Mouse (Mus musculus) layer of hippocampus, postnatal 14 days (tissue): ENCODE results near the gene Epp13. TPM values are rescaled to one million over a fixed set of nuclear protein-coding genes. Genes with fewer than 3 reads are reported as not detected.
"Not testable (repeated sequence)": the region's sequence is repeated elsewhere in the genome, so short reads cannot be mapped to it uniquely, and the experiment has no call there.

Source experiments
- DNase-seq, 2 experiments: peaks; one replicate each; pipeline ENCODE4 v3.0.0; 2021 to 2022; ENCODE audit warnings: low spot score in 2 of 2, mixed read lengths in 1 of 2
- total RNA-seq, 2 experiments: library from RNA; stranded (reverse); gene quantifications; 2 replicates each; pipeline ENCODE4 v1.2.3; 2021

The Epp13 gene
- total RNA-seq, 2 experiments from 2014 or later, result not detected

DNA sequence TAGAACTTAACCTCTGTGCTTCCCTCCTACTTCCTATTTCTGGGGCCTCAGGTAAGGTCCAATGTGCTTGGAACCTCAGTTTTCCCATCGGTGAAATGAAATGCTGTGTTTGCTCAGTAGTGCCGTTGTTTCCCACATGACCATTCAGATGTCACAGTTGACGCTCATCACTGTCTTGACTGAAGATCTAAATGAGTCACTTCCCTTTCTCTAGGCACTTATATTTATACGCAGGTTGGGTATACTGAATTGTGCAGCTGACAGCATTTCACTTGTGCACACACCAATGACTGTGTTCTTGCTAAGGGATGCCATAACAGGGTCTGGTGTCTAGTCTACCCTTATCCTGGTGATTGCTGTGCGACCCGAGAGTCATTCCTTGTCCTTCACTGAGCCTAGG, 32.9 kb downstream of the Epp13 start:
- peak in 1 of 2 experiments; percentile 18 for DNase-seq

GRCm38 (mm10) chr7:6285842-6286705, 33.6 kb downstream of the Epp13 start, which contains the start of gene Zfp667:
Gene Zfp667 (plus strand): TSS chr7:6286579.
- DNase-seq, result peak; percentile 97 to 99

DNA sequence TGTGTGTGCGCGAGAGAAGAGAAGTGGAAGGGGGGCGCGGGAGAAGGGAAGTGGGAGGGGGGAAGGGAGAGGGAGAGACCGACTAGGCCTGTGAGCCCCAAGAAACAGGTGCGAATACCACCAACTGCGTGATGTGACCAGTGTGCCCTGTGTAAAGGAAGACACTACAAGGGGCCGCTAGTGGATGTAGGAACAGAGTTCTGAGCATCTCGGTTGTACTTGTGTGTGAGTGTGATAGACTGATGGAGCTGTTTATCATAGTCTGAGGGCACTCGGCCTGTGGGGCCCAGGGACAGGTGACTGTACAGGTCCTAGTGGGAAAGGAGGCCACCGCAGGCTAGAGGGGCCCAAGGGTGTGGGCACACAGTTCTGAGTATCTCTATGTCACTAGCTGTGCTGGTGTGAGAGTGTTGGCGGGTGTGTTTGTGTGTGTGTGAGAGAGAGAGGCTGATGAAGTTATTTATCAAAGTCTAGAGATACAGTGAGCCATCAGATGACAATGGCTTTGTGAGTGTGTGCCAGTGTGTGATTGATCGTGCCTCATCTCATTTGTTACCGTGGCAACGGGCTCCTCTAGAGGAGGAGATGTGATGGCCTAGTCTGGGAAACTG, 34.5 kb downstream of the Epp13 start:
- DNase-seq, result peak; percentile 26 to 64

GRCm38 (mm10) chr7:6291121-6291520, 38.6 kb downstream of the Epp13 start:
- DNase-seq, result not testable (repeated sequence)

DNA sequence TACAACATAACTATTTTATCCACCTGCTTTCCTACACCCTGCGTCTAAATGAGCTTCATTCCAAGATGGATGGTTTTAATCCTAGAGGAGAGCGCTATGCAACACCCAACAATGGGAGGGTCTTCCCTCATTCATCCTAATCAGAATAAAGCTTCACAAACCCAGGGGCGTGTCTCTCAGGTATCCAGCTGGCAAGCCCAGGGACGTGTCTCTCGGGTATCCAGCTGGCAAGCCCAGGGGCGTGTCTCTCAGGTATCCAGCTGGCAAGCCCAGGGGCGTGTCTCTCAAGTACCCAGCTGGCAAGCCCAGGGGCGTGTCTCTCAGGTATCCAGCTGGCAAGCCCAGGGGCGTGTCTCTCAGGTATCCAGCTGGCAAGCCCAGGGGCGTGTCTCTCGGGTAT, 48.3 kb downstream of the Epp13 start:
- not testable (repeated sequence) for DNase-seq

DNA sequence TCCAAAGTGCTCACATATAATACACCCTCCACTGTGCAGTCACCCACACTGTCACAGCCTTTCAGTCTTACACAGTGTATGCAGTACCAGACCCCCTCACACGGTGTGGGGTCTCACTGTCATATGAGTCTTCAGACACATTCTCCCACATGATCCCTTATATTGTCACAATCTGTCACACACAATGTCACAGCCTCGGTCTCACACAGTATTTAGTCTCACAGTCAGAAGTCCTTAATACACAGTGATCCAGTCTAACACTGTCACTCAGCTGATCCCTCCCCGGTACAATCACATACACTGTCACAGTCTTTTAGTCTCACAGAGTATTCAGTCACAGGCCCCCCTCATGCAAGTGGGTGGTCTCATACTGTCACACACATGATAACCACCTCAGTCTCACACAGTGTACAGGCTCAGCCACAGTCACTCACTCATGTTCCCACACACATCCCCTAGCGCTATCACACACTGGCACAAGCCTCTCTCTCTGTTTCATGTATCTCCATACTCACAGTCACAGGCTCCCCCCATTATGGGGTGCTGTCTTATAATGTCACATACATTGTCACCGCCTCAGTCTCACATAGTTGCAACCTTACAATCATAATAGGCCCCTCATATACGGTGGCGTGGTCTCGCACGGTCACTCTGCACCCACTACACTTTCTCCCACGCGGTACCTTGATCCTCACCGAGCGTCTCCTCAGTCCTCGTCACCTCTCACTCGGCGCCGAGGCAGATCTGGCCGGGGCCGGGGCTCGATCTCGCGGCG, 78.1 kb downstream of the Epp13 start:
- peak in 1 of 2 experiments; percentile 45 for DNase-seq

DNA sequence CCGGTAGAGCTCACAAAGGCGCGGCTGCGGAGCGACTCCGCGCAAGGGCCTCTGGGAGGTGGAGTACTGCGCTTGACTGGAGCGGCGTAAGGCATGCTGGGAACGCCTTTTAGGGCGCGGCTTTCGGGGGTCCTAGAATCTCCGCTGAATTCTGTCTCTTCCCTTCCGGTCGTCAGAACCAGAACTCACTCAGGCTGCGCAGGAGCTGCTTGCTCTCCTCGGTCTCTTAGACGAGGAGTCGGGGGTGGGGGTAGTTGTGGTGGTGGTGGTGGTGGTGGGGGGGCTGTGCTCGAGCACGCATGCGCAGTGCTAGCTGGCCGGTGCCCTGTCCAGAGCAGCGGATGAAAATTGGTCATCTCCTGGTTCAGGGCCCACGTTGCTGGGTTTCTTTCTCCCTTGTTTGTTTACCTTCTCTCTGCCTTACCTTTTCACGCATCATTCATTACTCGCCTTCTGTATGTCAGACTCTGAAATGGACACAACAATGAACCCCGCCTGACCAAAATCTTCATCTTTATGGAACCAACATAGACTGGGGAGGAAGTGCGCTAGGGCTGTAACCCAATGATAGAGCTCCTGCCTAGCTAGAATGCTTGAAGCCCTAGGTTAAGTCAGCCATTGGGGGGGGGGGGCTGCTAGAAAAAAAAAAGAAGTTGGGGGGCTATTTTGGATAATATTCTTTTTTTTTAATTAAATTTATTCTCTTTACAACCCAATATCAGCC, 78.9 kb downstream of the Epp13 start, which contains the start of gene Zfp583:
Zfp583 (minus strand) TSS at position 53 of the 724 bp plus-strand sequence.
- peak; percentile 88 to 91 for DNase-seq

Other genes starting within 250 kb of the Epp13 start
- not detected for gene Vmn1r65, start 241.7 kb upstream of the Epp13 start, total RNA-seq
- gene Nlrp4c, start 207.5 kb upstream of the Epp13 start, total RNA-seq, result not detected
- 10 to 100 TPM; 25.7 to 26.8 TPM for gene Zfp787, start 96.7 kb upstream of the Epp13 start, total RNA-seq
- gene Zfp444, start 80.5 kb upstream of the Epp13 start, total RNA-seq, result 10 to 100 TPM; 51.1 to 54.6 TPM
- gene Galp, start 55.6 kb upstream of the Epp13 start, total RNA-seq, result not detected
- not detected for gene Zscan5b, start 30.4 kb upstream of the Epp13 start, total RNA-seq
- gene Zfp667, start 33.9 kb downstream of the Epp13 start, total RNA-seq, result 10 to 100 TPM; 13.7 to 13.8 TPM
- 10 to 100 TPM in 1 of 2 experiments, 1 to 10 TPM in 1; 9.8 to 10.9 TPM for gene Zfp583, start 78.6 kb downstream of the Epp13 start, total RNA-seq
- 1 to 10 TPM; 5.0 to 6.6 TPM for gene Gm3854, start 91.0 kb downstream of the Epp13 start, total RNA-seq
- 1 to 10 TPM; 4.1 to 5.9 TPM for gene Zfp78, start 110.6 kb downstream of the Epp13 start, total RNA-seq
- 1 to 10 TPM; 5.7 to 5.9 TPM for gene Zfp28, start 130.6 kb downstream of the Epp13 start, total RNA-seq
- 10 to 100 TPM; 21.0 to 21.7 TPM for gene Smim17, start 146.0 kb downstream of the Epp13 start, total RNA-seq
- under 1 TPM; 0.29 to 0.35 TPM for gene Gm20715, start 157.6 kb downstream of the Epp13 start, total RNA-seq
- gene Olfr1344, start 186.0 kb downstream of the Epp13 start, total RNA-seq, result 1 to 10 TPM; 1.2 TPM
- under 1 TPM in 1 of 2 experiments, not detected in 1; 0.05 TPM for gene Olfr1336, start 203.5 kb downstream of the Epp13 start, total RNA-seq
- not detected for gene Olfr1346, start 214.4 kb downstream of the Epp13 start, total RNA-seq
- not detected for gene Olfr5, start 234.2 kb downstream of the Epp13 start, total RNA-seq
- gene Olfr1347, start 247.0 kb downstream of the Epp13 start, total RNA-seq, result not detected